Mouse (Mus musculus) left cerebral cortex, adult 18-20 months (tissue): ENCODE results near the gene Tapbpl. TPM values are rescaled to one million over a fixed set of nuclear protein-coding genes. Genes with fewer than 3 reads are reported as not detected.
A peak's percentile ranks its signal among the peaks of the same experiment; 100 is the strongest.

Experiments
- DNase-seq, 2 experiments: peaks; one replicate each; pipeline ENCODE4 v3.0.0; 2021 to 2022; ENCODE audit warnings: low spot score in 2 of 2, mixed read lengths in 1 of 2
- total RNA-seq, 2 experiments: library from RNA; stranded (reverse); gene quantifications; 2 replicates each; pipeline ENCODE4 v1.2.3; 2021

The Tapbpl gene
- total RNA-seq, 2 experiments from 2014 or later, result 6.5 to 6.8 TPM

- DNase-seq, result no peak
Observed at GRCm38 (mm10) chr6:125241566-125241965, 9.9 kb upstream of the Tapbpl start.

DNA sequence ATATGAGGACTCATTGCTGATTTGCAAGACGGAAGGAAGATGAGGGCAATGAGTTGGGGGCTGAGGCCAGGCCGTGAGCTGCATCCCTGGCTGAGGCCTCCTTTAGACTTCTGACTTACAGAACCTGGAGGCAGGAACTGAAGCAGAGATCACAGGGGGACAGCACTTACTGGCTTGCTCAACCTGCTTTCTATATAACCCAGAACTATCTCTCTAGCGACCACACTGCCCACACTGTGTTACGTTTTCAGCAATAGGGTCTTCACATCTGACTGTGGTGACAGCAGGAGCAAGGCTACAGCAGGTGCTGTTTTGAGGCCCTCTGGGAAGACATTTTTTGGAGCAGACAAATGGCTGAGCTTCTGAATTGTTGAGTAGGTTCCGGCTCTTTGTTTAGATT lies 9.0 kb upstream of the Tapbpl start:
- no peak for DNase-seq

GRCm38 (mm10) chr6:125239547-125239946 lies 7.9 kb upstream of the Tapbpl start:
- DNase-seq, result no peak

DNA sequence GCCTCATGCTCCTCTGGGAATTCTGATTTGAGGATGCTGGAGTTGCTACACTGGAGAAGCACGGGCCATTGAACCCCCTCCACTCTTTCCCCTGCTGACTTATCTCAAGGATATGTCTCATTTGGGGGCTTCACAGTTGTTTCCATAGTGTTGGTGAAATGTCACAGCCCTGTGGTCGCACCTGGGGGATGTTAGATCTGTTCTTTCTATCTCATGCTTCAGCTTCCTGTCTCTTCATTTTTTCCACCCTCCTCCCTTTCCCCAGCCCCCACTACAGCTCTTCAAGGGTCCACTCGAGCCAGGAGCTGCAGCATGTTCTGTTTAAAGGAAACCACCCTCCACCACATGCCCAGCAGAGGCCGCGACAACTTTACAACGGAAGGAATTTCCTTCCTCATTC lies 6.7 kb upstream of the Tapbpl start:
- DNase-seq, result no peak

DNA sequence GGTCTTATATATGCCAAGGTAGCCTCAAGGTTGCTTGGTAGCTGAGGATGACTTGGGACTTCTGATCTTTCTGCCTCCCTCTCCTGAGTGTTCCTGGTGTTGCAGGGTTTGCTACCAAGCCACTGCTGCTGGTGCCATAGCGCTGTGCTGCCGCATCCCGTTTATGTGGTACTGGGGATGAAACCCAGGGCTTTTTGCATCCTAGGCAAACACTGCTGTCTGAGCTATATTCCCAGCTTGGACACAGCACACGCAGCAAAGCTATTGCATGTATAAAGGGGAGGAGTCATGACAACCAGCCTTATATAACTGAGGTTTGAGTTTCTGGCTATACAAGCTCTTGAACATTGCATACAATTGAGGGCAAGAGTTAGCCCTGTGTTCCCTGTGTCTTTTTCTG lies 5.8 kb upstream of the Tapbpl start:
- no peak for DNase-seq

DNA sequence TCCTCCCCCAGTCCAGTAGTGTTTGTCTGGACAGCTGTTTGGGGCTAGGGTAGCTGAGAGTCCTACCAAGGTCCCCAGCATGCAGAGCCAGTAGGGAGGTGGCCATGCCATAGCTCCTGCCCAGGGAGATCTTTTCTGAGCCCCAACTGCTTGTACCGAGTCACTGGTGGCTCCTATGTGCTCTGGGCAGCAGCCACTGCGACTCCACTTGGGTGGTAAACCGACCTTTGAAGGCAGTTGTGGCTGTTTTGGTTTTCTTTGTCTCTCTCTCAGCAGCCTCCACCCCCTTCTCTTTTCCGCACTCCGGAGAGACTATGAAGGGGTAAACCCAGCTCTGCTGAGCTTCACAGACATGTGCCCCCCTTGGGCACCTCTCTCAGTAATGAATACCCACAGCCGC lies 5.1 kb upstream of the Tapbpl start, which contains the start of gene Cd27:
TSS of gene Cd27 (minus strand) at position 229 of the 400 bp plus-strand sequence.
- DNase-seq, result no peak

DNA sequence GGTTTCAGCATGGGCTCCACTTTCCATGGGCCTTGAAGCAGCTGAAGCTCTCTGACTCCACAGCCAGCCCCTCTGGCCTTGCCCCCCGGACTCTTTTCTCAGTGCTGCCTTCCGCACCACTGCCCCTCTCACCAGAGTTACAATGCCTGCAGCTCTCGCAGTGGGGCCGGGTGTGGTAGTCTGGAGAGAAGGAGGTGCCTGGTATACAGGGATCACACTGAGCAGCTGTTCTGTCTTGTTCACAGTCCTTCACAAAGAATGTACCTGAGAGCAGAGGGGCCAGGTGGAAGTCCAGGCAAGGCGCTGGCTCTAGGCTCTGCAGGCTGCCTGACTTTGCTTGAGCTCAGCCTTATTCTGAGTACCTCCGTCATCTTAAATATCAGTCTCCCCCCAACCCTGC lies 4.7 kb upstream of the Tapbpl start:
- no peak for DNase-seq

- DNase-seq, result no peak
Observed at GRCm38 (mm10) chr6:125234520-125234828, 2.8 kb upstream of the Tapbpl start.

GRCm38 (mm10) chr6:125233816-125234519 lies 2.3 kb upstream of the Tapbpl start:
- DNase-seq, result no peak

GRCm38 (mm10) chr6:125232516-125232915 lies 856 bp upstream of the Tapbpl start:
- DNase-seq, result no peak

- no peak for DNase-seq
Observed at GRCm38 (mm10) chr6:125232045-125232437, 381 bp upstream of the Tapbpl start.

- no peak for DNase-seq
Observed at GRCm38 (mm10) chr6:125230571-125230970, 1.1 kb downstream of the Tapbpl start.

DNA sequence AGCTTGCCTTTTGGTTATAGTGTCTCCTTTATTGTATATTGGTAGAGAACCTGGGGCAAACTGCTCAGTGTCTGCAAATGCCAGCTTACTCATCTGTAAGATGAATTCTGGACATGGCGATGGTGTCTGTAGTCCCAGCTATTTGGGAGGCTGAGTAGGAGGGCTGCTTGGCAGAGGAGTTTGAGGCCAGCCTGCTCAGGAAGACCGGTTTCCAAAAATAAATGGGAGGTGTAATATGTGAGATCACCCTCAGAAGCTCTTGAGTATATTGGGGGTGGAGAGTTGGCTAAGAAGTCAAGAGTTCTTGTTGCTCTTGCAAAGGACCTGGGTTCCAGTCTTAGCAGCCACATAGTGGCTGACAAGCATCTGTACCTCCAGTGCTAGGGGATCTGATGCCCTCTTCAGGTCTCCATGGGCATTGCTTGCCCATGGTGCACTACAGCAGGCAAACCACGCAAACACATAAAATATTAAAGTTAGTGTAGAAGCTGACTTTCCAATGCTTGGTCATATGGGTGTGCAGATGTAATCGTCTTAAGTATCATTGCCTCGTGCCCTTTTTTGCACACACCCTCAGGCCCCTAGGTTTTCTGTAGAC lies 6.0 kb downstream of the Tapbpl start:
- peak in 1 of 2 experiments; percentile 55 for DNase-seq

DNA sequence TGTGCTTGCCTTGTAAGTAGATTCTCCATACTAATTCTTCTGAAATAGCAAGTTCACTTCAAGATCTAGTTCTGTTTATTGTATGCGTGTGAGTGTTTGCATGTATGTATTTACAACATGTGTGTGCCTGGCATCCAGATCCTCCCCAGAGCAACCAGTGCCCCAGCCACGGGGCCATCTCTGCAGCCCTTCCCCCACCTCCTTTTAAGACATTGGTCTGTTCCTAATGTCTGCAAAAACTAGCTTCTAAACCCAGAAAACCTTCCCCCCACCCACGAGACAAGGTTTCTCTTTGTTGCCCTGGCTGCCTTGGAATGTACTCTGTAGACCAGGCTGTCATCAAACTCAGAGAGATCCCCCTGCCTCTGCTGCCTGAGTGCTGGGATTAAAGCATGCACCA lies 9.1 kb downstream of the Tapbpl start:
- no peak for DNase-seq

DNA sequence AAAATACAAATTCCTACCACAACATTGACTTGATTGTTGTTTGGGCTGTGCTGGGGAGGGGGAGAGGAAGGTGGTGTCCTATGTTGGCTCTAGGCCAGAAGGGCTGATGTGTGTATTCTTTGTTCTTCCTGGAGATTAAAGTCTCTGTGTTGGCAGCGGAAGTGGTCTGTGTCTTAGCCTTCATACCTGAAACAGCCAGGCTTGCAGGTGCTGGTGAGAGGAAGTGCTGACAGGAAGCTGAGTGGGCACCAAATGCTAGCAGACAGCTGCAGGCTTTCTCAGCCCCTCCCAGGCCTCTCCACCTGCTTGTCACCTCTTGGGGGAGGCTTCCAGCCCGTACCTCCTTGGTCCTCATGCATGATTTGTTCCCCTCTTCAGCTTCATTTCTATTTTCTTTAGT lies 9.5 kb downstream of the Tapbpl start:
- DNase-seq, result no peak

GRCm38 (mm10) chr6:125221115-125221745 lies 10.4 kb downstream of the Tapbpl start:
- DNase-seq, result no peak

GRCm38 (mm10) chr6:125218963-125219362 lies 12.7 kb downstream of the Tapbpl start:
- DNase-seq, result peak; percentile 58 to 64

- no peak for DNase-seq
Observed at GRCm38 (mm10) chr6:125217899-125218298, 13.8 kb downstream of the Tapbpl start.

DNA sequence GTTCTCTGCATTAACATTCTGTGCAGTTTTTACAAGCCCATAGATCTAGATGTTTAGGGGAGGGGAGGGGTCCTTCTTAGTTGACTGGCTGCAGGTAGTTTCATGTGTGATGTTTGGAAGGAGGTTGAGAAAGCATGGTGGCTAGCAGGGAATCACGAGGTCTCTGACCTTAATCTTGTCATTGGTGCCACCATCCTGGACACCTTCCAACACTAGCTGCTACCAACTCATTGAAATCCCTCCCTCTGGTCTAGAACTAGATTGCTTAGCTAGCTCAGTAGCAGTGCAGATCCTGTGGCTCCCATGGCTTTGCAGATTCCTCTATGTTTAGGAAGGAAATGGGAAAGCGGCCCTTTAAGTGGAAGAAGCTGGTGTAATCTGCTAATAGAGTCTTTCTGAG lies 14.8 kb downstream of the Tapbpl start:
- no peak for DNase-seq

- peak; percentile 93 to 95 for DNase-seq
Observed at GRCm38 (mm10) chr6:125215148-125215954, 16.3 kb downstream of the Tapbpl start, which contains the start of gene Vamp1. Vamp1 (plus strand) TSS chr6:125215551.

DNA sequence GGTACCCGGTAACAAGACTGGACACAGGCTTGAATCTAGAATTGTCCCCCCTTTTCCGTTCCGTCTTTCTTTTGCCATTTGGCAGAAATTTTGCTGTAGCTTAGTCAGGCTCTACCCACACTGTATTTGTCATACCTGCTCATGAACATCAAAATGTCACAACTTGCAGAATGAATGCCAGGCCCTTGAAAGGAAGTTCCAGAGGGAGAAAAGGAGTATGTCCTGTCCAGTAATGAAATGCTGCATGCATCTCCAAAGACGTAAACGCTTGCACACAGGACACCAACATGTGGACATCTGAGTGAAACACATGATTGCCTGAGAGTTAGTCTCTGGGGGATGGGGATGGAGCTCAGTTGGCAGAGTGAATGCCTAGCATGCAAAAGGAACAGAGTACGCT lies 17.9 kb downstream of the Tapbpl start:
- no peak for DNase-seq

- DNase-seq, result no peak
Observed at GRCm38 (mm10) chr6:125213129-125213528, 18.5 kb downstream of the Tapbpl start.
